Mouse (Mus musculus): ENCODE results near the gene Vldlr. TPM values are rescaled to one million over a fixed set of nuclear protein-coding genes. Genes with fewer than 3 reads are reported as not detected.
A peak's percentile ranks its signal among the peaks of the same experiment; 100 is the strongest.

Vldlr gene
- polyA plus RNA-seq (2014; fragmentation: Nextera tagmentation; extraction: Ambion mirVana): 25.5 and 32.6 TPM in 2 replicates

DNA sequence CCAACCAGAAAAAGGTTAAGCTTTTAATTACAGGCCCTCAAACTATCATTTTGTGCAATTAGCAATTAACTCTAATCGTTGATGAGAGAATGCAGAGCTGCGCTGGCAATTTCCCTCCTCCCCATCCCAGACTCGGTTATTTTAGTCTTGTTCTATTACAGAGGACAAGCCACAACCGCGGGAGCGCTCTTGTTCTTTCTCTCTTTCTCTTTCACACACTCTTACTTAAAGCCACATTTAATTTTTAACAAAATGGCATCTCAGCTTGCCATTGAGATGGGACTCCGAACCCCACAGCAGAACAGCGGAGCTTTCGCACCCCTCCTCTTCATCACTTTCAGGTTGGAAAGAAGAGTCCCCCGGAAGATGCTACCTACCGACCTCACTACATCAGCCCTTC, at the start of gene Vldlr:
Gene Vldlr, plus strand, starts transcription at position 167 of the 400 bp plus-strand sequence.
- no peaks in the 10 kb centered on the region for H3K9me3 ChIP-seq (replicated peaks; ENCODE audit: control insufficient read depth, low read length)
- peak within 1 kb of the TSS; percentile 84 for H3K4me2 ChIP-seq (ENCODE audit: low read length)
- H3K27me3 ChIP-seq (replicated peaks; ENCODE audit: control insufficient read depth, insufficient read depth, low read length): no peaks in the 10 kb centered on the region
- H3K36me3 ChIP-seq (ENCODE audit: control insufficient read depth, insufficient read depth, low read length): no peaks in the 10 kb centered on the region
- peak; percentile 76 for DNase-seq (ENCODE audit: low spot score)
- peak within 1 kb of the TSS; percentile 78 for H3K4me3 ChIP-seq (ENCODE audit: low read depth, low read length)
- peak within 1 kb of the TSS; percentile 87 for H3K9ac ChIP-seq (ENCODE audit: low read length)
- H3K27ac ChIP-seq (ENCODE audit: low read depth, low read length): peak within 1 kb of the TSS; percentile 93
- WGBS: under 1% methylated on average over 11 of the region's 11 CpGs
- ATAC-seq: no peak; the same call in 1 of the 2 replicates
- peaks cover 10% of the 10 kb centered on the region; the same call in 1 of the 2 replicates for H3K4me1 ChIP-seq (ENCODE audit: control insufficient read depth, insufficient read depth, low read length)

DNA sequence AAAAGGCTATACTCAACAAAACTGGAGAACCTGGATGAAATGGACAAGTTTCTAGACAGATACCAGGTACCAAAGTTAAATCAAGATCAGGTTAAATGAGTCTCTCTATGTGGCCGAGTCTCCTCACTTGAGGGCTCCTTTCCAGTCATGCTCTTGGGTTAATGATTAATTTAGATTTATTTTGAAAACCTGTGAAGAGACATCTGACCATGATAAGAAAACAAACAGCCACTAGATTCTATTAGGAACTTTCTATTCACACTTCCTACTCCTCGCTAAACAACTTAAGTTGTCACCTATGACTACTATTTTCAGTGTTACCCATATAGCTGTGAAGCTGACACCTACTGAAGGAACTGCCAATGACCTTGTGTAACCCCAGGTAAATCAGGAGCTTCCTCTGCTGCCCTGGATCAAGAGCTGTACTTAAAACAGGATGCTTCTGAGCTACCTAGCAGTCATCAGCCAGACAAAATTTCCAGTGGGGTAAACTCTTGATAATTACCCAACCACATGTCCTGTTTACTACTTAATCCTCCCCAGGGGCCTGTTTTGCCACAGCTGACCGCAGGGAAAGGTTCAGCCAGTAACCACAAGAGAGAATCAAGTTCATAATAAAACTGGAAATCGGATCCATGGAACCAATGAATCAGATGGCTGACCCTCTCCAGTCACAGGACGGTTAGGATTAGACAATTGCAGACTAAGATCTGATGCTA, 48.5 kb upstream of the Vldlr start:
- no peaks in the 10 kb centered on the region; the same call in 1 of the 2 replicates for H3K9me3 ChIP-seq (replicated peaks; ENCODE audit: control insufficient read depth, low read length)
- no peaks in the 10 kb centered on the region for H3K36me3 ChIP-seq (ENCODE audit: control insufficient read depth, insufficient read depth, low read length)
- 81% methylated on average over 5 of the region's 5 CpGs for WGBS
- no peak overlapping the region for H3K9ac ChIP-seq (ENCODE audit: low read length)
- no peak overlapping the region for H3K4me3 ChIP-seq (ENCODE audit: low read depth, low read length)
- H3K4me2 ChIP-seq (ENCODE audit: low read length): no peak overlapping the region
- no peak overlapping the region for H3K27ac ChIP-seq (ENCODE audit: low read depth, low read length)
- ATAC-seq (no peak), DNase-seq (ENCODE audit: low spot score) (no peak)
- H3K4me1 ChIP-seq (ENCODE audit: control insufficient read depth, insufficient read depth, low read length): no peaks in the 10 kb centered on the region
- H3K27me3 ChIP-seq (replicated peaks; ENCODE audit: control insufficient read depth, insufficient read depth, low read length): no peaks in the 10 kb centered on the region

DNA sequence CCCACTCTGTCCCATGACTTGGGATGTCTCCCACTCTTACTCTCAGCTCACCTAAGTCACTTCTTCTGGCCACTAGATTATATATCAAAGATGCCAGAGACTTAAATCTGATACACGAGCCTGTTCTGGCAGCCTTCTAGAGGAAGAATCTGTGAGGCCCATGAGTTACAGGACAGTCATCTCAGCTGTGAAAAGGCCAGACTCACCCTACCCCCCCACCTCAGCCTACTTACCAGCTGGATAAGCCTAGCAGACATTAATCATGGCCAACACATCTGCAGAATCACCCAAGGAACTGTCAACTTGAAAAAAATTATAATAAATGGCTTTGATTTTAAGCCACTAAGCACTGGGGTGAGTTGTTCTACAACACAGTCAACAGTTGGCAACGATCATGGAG, 42.4 kb upstream of the Vldlr start:
- no peak for ATAC-seq
- DNase-seq (ENCODE audit: low spot score): no peak
- no peak overlapping the region for H3K27ac ChIP-seq (ENCODE audit: low read depth, low read length)
- H3K9me3 ChIP-seq (replicated peaks; ENCODE audit: control insufficient read depth, low read length): no peaks in the 10 kb centered on the region; the same call in 1 of the 2 replicates
- H3K9ac ChIP-seq (ENCODE audit: low read length): no peak overlapping the region
- no peaks in the 10 kb centered on the region for H3K27me3 ChIP-seq (replicated peaks; ENCODE audit: control insufficient read depth, insufficient read depth, low read length)
- no peaks in the 10 kb centered on the region for H3K36me3 ChIP-seq (ENCODE audit: control insufficient read depth, insufficient read depth, low read length)
- 90% methylated on average over 2 of the region's 2 CpGs for WGBS
- H3K4me2 ChIP-seq (ENCODE audit: low read length): no peak overlapping the region
- no peaks in the 10 kb centered on the region for H3K4me1 ChIP-seq (ENCODE audit: control insufficient read depth, insufficient read depth, low read length)
- no peak overlapping the region for H3K4me3 ChIP-seq (ENCODE audit: low read depth, low read length)

DNA sequence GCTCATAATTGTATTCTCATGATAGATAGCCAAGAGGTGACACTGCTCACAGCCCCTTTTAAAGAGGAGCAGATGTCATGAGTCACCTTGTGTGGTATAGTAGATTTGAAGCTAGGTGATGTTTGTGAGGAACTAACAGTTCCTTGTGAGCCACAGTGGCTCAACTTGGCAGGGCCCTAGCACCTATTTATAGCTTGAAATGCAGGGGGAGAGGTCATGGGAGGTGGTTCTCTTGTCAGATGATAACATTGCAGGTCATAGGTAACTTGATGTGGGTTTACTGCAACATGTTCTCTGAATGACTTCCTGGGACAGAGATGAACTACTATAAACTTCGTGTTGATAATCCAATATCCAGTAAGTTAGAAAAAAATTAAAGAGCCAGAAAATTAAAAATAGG, 40.7 kb upstream of the Vldlr start:
- DNase-seq (ENCODE audit: low spot score): no peak
- Histone ChIP-seq H3K4me3 (ENCODE audit: low read depth, low read length) (no peak overlapping the region), H3K27ac (ENCODE audit: low read depth, low read length) (no peak overlapping the region), H3K27me3 (replicated peaks; ENCODE audit: control insufficient read depth, insufficient read depth, low read length) (no peaks in the 10 kb centered on the region), H3K4me1 (ENCODE audit: control insufficient read depth, insufficient read depth, low read length) (peaks cover 4% of the 10 kb centered on the region; the same call in 1 of the 2 replicates), H3K36me3 (ENCODE audit: control insufficient read depth, insufficient read depth, low read length) (no peaks in the 10 kb centered on the region), H3K9ac (ENCODE audit: low read length) (no peak overlapping the region), H3K4me2 (ENCODE audit: low read length) (no peak overlapping the region), H3K9me3 (replicated peaks; ENCODE audit: control insufficient read depth, low read length) (no peaks in the 10 kb centered on the region; the same call in 1 of the 2 replicates)
- no peak for ATAC-seq
- 95% methylated on average over 1 of the region's 1 CpGs for WGBS

DNA sequence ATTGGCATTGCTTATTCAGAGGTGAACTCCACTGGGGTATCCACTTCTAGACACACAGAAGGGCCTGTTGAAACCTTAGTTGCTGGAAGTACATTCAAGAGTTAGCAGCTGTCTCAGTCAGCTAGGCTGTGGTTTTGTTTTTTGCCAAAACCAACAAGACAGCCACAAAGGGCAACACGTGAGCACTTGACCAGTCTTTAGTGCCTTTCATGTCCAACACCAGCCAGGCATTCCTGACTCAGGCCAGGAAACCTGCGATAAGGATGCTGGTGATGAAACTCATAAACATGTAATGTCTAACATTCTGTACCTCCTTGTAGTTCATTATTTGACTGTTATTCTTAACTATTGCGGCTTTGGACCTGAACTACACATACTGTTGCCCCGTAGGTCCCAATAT, 39.7 kb upstream of the Vldlr start:
- ATAC-seq (no peak), DNase-seq (ENCODE audit: low spot score) (no peak)
- H3K4me2 ChIP-seq (ENCODE audit: low read length): no peak overlapping the region
- no peak overlapping the region for H3K4me3 ChIP-seq (ENCODE audit: low read depth, low read length)
- no peaks in the 10 kb centered on the region for H3K27me3 ChIP-seq (replicated peaks; ENCODE audit: control insufficient read depth, insufficient read depth, low read length)
- peaks cover 4% of the 10 kb centered on the region; the same call in 1 of the 2 replicates for H3K4me1 ChIP-seq (ENCODE audit: control insufficient read depth, insufficient read depth, low read length)
- H3K9me3 ChIP-seq (replicated peaks; ENCODE audit: control insufficient read depth, low read length): no peaks in the 10 kb centered on the region; the same call in 1 of the 2 replicates
- no peak overlapping the region for H3K9ac ChIP-seq (ENCODE audit: low read length)
- 87% methylated on average over 4 of the region's 4 CpGs for WGBS
- no peaks in the 10 kb centered on the region for H3K36me3 ChIP-seq (ENCODE audit: control insufficient read depth, insufficient read depth, low read length)
- H3K27ac ChIP-seq (ENCODE audit: low read depth, low read length): no peak overlapping the region

DNA sequence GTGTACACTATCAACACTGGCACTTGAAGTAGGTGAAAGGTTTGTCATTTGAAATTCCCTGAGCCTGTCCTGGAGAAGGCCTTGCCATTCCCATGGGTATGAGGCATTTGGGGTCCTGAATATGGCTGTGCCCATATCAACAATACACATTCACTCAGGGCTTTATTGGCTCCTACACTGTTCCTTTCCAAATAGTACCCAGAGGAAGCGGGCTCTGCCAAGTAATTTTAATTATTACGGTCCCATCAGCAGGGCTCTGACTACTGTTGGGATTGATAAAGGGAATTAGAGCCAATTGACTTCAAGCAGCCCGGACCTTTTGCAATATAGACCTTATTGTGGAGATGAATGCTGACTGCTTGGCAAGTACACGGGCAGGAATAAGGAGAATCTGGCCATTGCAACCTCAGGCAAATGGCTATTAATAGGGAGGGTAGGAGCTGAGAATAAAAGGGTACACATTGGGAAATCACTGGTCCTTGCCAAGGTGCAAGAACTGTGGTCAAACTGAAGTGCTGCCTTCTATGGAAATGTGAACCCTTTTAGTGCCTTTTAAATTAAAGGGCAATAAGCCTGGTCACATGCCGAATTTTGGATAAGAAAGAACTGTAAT, 38.0 kb upstream of the Vldlr start:
- no peaks in the 10 kb centered on the region for H3K36me3 ChIP-seq (ENCODE audit: control insufficient read depth, insufficient read depth, low read length)
- H3K4me3 ChIP-seq (ENCODE audit: low read depth, low read length): no peak overlapping the region
- H3K9ac ChIP-seq (ENCODE audit: low read length): no peak overlapping the region
- no peaks in the 10 kb centered on the region for H3K9me3 ChIP-seq (replicated peaks; ENCODE audit: control insufficient read depth, low read length)
- no peaks in the 10 kb centered on the region for H3K27me3 ChIP-seq (replicated peaks; ENCODE audit: control insufficient read depth, insufficient read depth, low read length)
- peak; percentile 46; the same call in 1 of the 2 replicates for ATAC-seq
- DNase-seq (ENCODE audit: low spot score): peak; percentile 50
- no peak overlapping the region for H3K27ac ChIP-seq (ENCODE audit: low read depth, low read length)
- 52% methylated on average over 5 of the region's 5 CpGs for WGBS
- no peak overlapping the region for H3K4me2 ChIP-seq (ENCODE audit: low read length)
- peaks cover 4% of the 10 kb centered on the region; the same call in 1 of the 2 replicates for H3K4me1 ChIP-seq (ENCODE audit: control insufficient read depth, insufficient read depth, low read length)

DNA sequence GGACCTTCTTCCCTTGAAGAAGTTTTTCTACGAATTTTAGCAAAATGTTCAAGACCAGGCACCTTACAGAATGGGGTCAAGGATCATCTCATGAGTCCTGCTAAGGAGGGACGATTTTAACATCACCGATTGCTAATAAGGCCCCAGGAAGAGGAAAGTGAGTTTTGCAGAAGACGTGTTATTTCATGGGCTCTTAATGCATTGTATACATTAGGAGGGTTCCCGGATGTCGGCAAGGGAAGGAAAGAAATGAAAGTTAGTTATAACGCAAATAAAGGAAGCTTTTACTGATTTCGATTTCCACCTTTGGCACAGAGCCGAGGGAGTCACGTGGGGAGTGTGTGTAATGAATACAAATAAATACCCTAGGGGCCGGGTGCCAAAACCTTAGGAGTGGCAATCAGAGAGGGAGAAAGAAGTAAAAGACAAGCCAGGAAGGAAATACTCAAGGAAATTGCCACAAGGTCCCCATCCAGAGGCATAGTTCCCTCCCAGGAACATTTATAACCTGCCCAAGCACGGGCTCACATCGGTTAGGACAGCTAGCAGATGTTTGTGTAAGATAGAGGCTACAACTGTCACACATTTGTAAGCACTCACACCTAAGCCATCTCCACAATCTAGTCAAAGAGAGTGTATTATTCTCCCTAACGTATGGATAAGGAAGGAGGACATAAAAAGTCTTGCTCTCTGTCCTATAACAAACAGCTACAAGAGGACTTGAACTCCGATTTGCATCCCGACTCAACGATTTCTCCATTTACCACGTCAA, 35.7 kb upstream of the Vldlr start:
- peak; percentile 88 for DNase-seq (ENCODE audit: low spot score)
- ATAC-seq: peak; percentile 50
- Histone ChIP-seq H3K4me1 (ENCODE audit: control insufficient read depth, insufficient read depth, low read length) (peaks cover 4% of the 10 kb centered on the region; the same call in 1 of the 2 replicates), H3K36me3 (ENCODE audit: control insufficient read depth, insufficient read depth, low read length) (no peaks in the 10 kb centered on the region), H3K4me2 (ENCODE audit: low read length) (peak overlapping the region; percentile 20; the same call in 1 of the 2 replicates), H3K4me3 (ENCODE audit: low read depth, low read length) (no peak overlapping the region), H3K27me3 (replicated peaks; ENCODE audit: control insufficient read depth, insufficient read depth, low read length) (no peaks in the 10 kb centered on the region), H3K9ac (ENCODE audit: low read length) (no peak overlapping the region), H3K27ac (ENCODE audit: low read depth, low read length) (no peak overlapping the region), H3K9me3 (replicated peaks; ENCODE audit: control insufficient read depth, low read length) (no peaks in the 10 kb centered on the region)
- WGBS: 64% methylated on average over 18 of the region's 18 CpGs

DNA sequence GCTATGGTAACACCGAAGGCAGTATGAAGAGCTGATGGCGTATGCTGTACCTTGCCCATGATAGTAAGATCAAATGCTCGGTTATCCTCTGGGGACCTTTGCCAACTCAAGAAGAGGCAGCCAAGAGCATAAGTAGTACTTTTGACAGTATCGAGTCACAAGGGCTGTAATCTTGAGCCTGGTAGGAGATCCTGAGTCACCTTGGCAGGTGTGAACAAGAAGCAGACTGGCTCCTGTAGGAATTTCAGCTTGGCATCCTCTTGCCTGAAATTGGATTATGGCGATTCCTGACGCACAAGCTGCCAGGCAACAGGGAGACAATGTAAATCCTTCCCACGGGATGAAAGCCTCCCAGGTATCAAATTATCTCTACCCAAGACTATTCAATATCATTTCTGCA, 32.8 kb upstream of the Vldlr start:
- Histone ChIP-seq H3K36me3 (ENCODE audit: control insufficient read depth, insufficient read depth, low read length) (no peaks in the 10 kb centered on the region), H3K4me1 (ENCODE audit: control insufficient read depth, insufficient read depth, low read length) (peaks cover 4% of the 10 kb centered on the region; the same call in 1 of the 2 replicates), H3K4me3 (ENCODE audit: low read depth, low read length) (no peak overlapping the region), H3K9ac (ENCODE audit: low read length) (no peak overlapping the region), H3K4me2 (ENCODE audit: low read length) (no peak overlapping the region), H3K27ac (ENCODE audit: low read depth, low read length) (no peak overlapping the region), H3K9me3 (replicated peaks; ENCODE audit: control insufficient read depth, low read length) (no peaks in the 10 kb centered on the region), H3K27me3 (replicated peaks; ENCODE audit: control insufficient read depth, insufficient read depth, low read length) (no peaks in the 10 kb centered on the region)
- no peak for ATAC-seq
- 84% methylated on average over 7 of the region's 7 CpGs for WGBS
- DNase-seq (ENCODE audit: low spot score): no peak

All from forebrain, embryonic 14.5 days (tissue).